Mouse (Mus musculus): ENCODE measurements around the gene Bicdl1.

DNA sequence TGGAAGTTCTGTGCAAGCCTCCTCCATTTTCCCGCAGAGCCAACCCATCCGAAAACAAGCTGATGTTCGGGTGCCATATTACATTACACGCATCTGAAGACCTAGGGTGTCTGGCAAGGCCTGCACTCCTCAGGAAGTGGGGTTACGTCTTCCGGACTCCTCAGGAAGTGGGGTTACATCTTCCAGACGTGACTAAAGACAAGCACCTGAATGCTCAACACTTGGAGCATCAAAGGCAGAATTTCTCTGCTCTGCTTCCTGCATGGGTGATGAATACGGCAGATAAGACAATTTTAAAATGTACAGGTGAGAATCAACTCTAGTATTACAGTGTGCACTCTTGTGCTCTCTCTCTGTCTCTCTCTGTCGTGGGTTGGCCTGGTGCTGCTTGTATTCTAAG, 23.4 kb upstream of the Bicdl1 start:
- TF ChIP-seq CTCF (IDR thresholded peaks at IDR 0.05; ENCODE audit: low read depth, low read length) (no peak), POLR2A (IDR thresholded peaks at IDR 0.05; ENCODE audit: borderline replicate concordance, low read depth, low read length) (no peak)
